14 mouse cellular contexts compared by ENCODE assay signal in the genomic region with DNA sequence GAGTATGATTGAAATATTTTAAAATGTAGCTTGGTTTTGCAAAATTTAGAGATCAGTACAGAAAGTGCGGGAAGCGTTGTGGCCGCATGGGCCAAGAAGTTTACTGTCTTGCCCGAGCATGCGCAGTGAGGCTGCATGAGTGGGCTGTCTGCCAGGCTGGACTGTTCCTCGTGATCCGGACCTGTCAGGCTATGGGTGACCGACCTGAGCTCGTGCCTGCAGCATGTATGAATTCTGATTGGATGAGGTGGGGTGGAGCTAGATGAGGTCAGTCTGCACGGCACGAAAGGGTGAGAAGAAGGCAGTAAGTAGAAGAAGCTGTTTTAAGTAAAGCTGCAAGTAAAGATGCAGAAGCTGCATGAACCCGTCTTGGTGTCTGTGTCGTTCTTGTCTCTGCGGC. TPM values are rescaled to one million over a fixed set of nuclear protein-coding genes. Genes with fewer than 3 reads are reported as not detected.
DNase-seq lines count a peak whose midpoint lies in the region; ATAC-seq and TF ChIP-seq lines count a peak whose summit lies in the region.
"Had no signal": no experiment of that assay in that cellular context is flagged by ENCODE, and none has a peak within 500 bp of the region (broad histone marks: within the 10 kb centered on the region; RNA-seq: fewer than 3 reads in every experiment).

No protein-coding gene starts in this region.

- 93% methylated on average over 14 of the region's 14 CpGs for WGBS in forebrain, embryonic 10.5 days

- TF ChIP-seq CTCF in ES-Bruce4 (IDR thresholded peaks at IDR 0.05; ENCODE audit: low read depth, low read length) = no peak

- H3K9ac ChIP-seq in ES-Bruce4 (ENCODE audit: low read depth, poor library complexity, severe bottlenecking) = no peak overlapping the region
- H3K9ac ChIP-seq: forebrain, embryonic 13.5 days; limb, embryonic 12.5 days; midbrain, embryonic 12.5 days had no signal

- no peak for TF ChIP-seq POLR2A in ES-Bruce4 (IDR thresholded peaks at IDR 0.05; ENCODE audit: insufficient read depth, low read length)

- H3K36me3 ChIP-seq in ES-Bruce4 (ENCODE audit: control insufficient read depth, insufficient read depth, low read length, poor library complexity, severe bottlenecking) = no peaks in the 10 kb centered on the region
- no peaks in the 10 kb centered on the region for H3K36me3 ChIP-seq in forebrain, embryonic 10.5 days (replicated peaks)
- H3K36me3 ChIP-seq: G1E; limb, embryonic 12.5 days; midbrain, embryonic 12.5 days had no signal

- DNase-seq in gastrocnemius, adult 8-10 months (ENCODE audit: low spot score in 2 of 2) = peak; percentile 8 to 20
- DNase-seq in gastrocnemius, postnatal 25 days = no peak
- peak; percentile 31 to 43 for DNase-seq in heart, adult 9 months (ENCODE audit: low spot score in 2 of 2)
- peak; percentile 85 for DNase-seq in kidney, adult 9 months
- DNase-seq in forebrain, embryonic 10.5 days (ENCODE audit: extremely low spot score, low spot score) = no peak
- DNase-seq: B cell, adult 2 months; thymus, postnatal 25 days had no signal

- peaks cover 9% of the 10 kb centered on the region for H3K9me3 ChIP-seq in ES-Bruce4 (replicated peaks; ENCODE audit: control insufficient read depth, insufficient read depth, low read length, poor library complexity, severe bottlenecking)
- no peaks in the 10 kb centered on the region for H3K9me3 ChIP-seq in forebrain, embryonic 10.5 days
- H3K9me3 ChIP-seq: forebrain, embryonic 13.5 days had no signal

- H3K4me3 ChIP-seq in ES-Bruce4 (ENCODE audit: low read depth, low read length) = no peak overlapping the region
- no peak overlapping the region for H3K4me3 ChIP-seq in forebrain, embryonic 10.5 days
- H3K4me3 ChIP-seq: forebrain, embryonic 13.5 days; limb, embryonic 12.5 days; midbrain, embryonic 12.5 days had no signal

- H3K4me1 ChIP-seq in ES-Bruce4 (ENCODE audit: control insufficient read depth, insufficient read depth, low read length) = no peaks in the 10 kb centered on the region
- no peaks in the 10 kb centered on the region for H3K4me1 ChIP-seq in forebrain, embryonic 10.5 days
- H3K4me1 ChIP-seq: forebrain, embryonic 13.5 days; limb, embryonic 12.5 days; midbrain, embryonic 12.5 days had no signal

- ATAC-seq in megakaryocyte progenitor cell, adult 5-6 weeks (replicated peaks; ENCODE audit: poor library complexity) = no peak
- ATAC-seq: forebrain, embryonic 13.5 days; hindbrain, embryonic 16.5 days had no signal

- H3K27me3 ChIP-seq in ES-Bruce4 (ENCODE audit: control insufficient read depth, insufficient read depth, low read length, poor library complexity, severe bottlenecking) = no peaks in the 10 kb centered on the region
- H3K27me3 ChIP-seq in forebrain, embryonic 10.5 days (ENCODE audit: poor library complexity, severe bottlenecking) = no peaks in the 10 kb centered on the region
- H3K27me3 ChIP-seq: forebrain, embryonic 13.5 days; limb, embryonic 12.5 days; midbrain, embryonic 12.5 days had no signal

- no peak overlapping the region for H3K27ac ChIP-seq in ES-Bruce4 (ENCODE audit: insufficient read depth, low read length)
- no peak overlapping the region for H3K27ac ChIP-seq in forebrain, embryonic 10.5 days
- H3K27ac ChIP-seq: forebrain, embryonic 13.5 days; limb, embryonic 12.5 days; midbrain, embryonic 12.5 days had no signal

- TF ChIP-seq EP300 in ES-Bruce4 (IDR thresholded peaks at IDR 0.05; ENCODE audit: insufficient read depth, low read depth, low read length) = 0 out of 2 replicates have a peak, but pooled peaks have one; percentile 14

RNA-seq across cellular contexts. Expression of a gene that starts 29.2 kb away (rescaled TPM):
- total RNA-seq in gastrocnemius, adult 8-10 months (2022) = 10 to 100 TPM; 52.3 to 65.0 (median 60.7) TPM
- 10 to 100 TPM; 46.8 to 54.2 TPM for total RNA-seq in gastrocnemius, postnatal 25 days (2021)
- 50.0 and 64.4 TPM in 2 replicates for polyA plus RNA-seq in ES-Bruce4 (2011; ENCODE audit: insufficient read depth, insufficient read length, low read depth, missing spikeins)
- 84.0 and 107 TPM in 2 replicates for total RNA-seq in megakaryocyte progenitor cell, adult 5-6 weeks (2015)
- 73.8 and 96.3 TPM in 2 replicates for total RNA-seq in megakaryocyte progenitor cell, adult 5-6 weeks (2017)
- polyA plus RNA-seq in forebrain, embryonic 10.5 days (2016; fragmentation: Nextera tagmentation; extraction: Ambion mirVana) = 24.9 and 30.7 TPM in 2 replicates

Comparison
In these comparisons a context has a peak if more than half of its experiments do, and no peak if none do; other contexts are left out.
1. DNase-seq: peak in gastrocnemius, adult 8-10 months (2 of 2), heart, adult 9 months (2 of 2) and kidney, adult 9 months (single experiment); none in gastrocnemius, postnatal 25 days (single experiment) and forebrain, embryonic 10.5 days (single experiment).